In the genomic region with DNA sequence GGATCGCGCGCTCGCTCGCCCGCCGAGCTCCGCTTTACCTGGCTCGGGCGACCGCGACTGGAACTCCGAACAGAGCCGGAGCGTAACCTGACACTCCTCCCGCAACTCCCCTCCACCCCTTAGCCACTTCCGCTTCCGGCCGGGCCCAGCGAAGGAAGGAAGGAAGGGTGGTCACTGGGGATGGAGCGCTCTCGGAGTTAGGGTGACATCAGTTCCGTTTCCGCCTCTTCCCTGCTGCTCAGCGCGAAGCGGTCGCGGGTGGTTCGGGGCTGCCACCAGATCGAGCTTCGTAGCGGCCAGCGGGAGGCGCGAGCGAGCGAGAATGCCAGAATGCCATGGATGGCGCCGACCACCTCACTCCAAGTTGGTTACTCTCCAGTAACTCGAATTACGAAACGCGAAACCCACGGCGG, we compare ENCODE assay signal across 8 mouse cellular contexts. TPM values are rescaled to one million over a fixed set of nuclear protein-coding genes. Genes with fewer than 3 reads are reported as not detected.
A peak's percentile ranks its signal among the peaks of the same experiment; 100 is the strongest.
DNase-seq lines count a peak whose midpoint lies in the region; ATAC-seq lines count a peak whose summit lies in the region.

Gene Prkab1, minus strand, starts transcription at position 182 of the 413 bp plus-strand sequence.

- no peaks in the 10 kb centered on the region for H3K27me3 ChIP-seq in hindbrain, embryonic 15.5 days

- peak within 1 kb of the TSS; percentile 77 for H3K4me2 ChIP-seq in hindbrain, embryonic 15.5 days

- H3K4me1 ChIP-seq in hindbrain, embryonic 15.5 days (replicated peaks) = peaks cover 21% of the 10 kb centered on the region

- under 1% methylated on average over 46 of the region's 46 CpGs for WGBS in hindbrain, embryonic 15.5 days

- H3K36me3 ChIP-seq in hindbrain, embryonic 15.5 days = peaks cover 11% of the 10 kb centered on the region

- H3K4me3 ChIP-seq in hindbrain, embryonic 15.5 days = peak within 1 kb of the TSS; percentile 88

- no peaks in the 10 kb centered on the region for H3K9me3 ChIP-seq in hindbrain, embryonic 15.5 days

- ATAC-seq in hindbrain, embryonic 15.5 days (ENCODE audit: low FRiP score, low read depth) = peak; percentile 98

- H3K9ac ChIP-seq in hindbrain, embryonic 15.5 days = peak within 1 kb of the TSS; percentile 80

- H3K27ac ChIP-seq in hindbrain, embryonic 15.5 days (replicated peaks) = peak within 1 kb of the TSS; percentile 82

- peak; percentile 99 for DNase-seq in R1 (ENCODE audit: low read depth, low spot score)
- DNase-seq in cerebellum, postnatal 25 days = peak; percentile 90 to 92
- peak; percentile 91 for DNase-seq in frontal cortex, postnatal 36 days (ENCODE audit: low spot score in 2 of 2)
- peak; percentile 87 for DNase-seq in left cerebral cortex, adult 11 months (ENCODE audit: low spot score)
- peak; percentile 95 to 97 for DNase-seq in lung, postnatal 4 days
- DNase-seq in retina, postnatal 7 days (ENCODE audit: low read depth, low spot score) = peak; percentile 85
- DNase-seq in urinary bladder, adult 2 months (ENCODE audit: low spot score) = peak; percentile 87

RNA-seq across cellular contexts. Expression of gene Prkab1, which starts in this region (rescaled TPM):
- 47.5 and 49.8 TPM in 2 replicates for polyA plus RNA-seq in hindbrain, embryonic 15.5 days (2015; fragmentation: Nextera tagmentation; extraction: Ambion mirVana)
- 104 and 109 TPM in 2 replicates for polyA plus RNA-seq in urinary bladder, adult 2 months (2012; rRNA removed)

Comparison
In these comparisons a context has a peak if more than half of its experiments do, and no peak if none do; other contexts are left out.
1. Peak in every context shown above with its lines: DNase-seq, ATAC-seq, H3K4me3 ChIP-seq and H3K27ac ChIP-seq.